Mouse (Mus musculus): ENCODE measurements around the gene Ifnar1.

DNA sequence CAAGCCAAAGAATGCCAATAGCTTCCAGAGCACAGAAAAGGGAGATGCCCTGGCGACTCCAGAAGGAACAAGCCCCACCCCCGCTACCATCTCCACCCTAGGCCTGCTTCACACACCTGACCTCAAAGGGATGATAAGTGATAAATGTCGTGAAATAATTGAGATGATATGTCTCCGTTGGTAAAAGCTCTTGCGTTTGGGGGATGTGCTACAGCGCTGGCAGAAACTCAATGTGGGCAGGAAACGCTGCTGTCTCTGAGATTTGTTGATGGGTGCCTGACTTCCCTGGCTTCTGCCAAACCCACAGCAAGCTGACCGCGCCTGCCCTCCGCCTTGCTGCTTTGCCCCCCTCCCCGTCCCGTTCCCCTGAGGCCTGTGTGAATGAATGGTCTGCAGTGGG is 68.6 kb downstream of the Ifnar1 start:
- no peak for TF ChIP-seq TAL1 (IDR thresholded peaks at IDR 0.05; ENCODE audit: low read length)
- no peak for TF ChIP-seq GATA1 (IDR thresholded peaks at IDR 0.05; ENCODE audit: low read length)
